Mouse (Mus musculus): Measurements from ENCODE around the gene Mttp. TPM values are rescaled to one million over a fixed set of nuclear protein-coding genes. Genes with fewer than 3 reads are reported as not detected.

Mttp gene
- polyA plus RNA-seq, 1 experiment from 2014 or later = 6.3 TPM

- no peak overlapping the region for H3K27ac ChIP-seq (replicated peaks; ENCODE audit: low read depth, low read length)
- no peak for ATAC-seq (ENCODE audit: low read depth)
These were observed 15.7 kb downstream of the Mttp start for GRCm38 (mm10) chr3:138129110-138129509.

GRCm38 (mm10) chr3:138123842-138124241 lies 20.9 kb downstream of the Mttp start:
- H3K4me1 ChIP-seq (ENCODE audit: control insufficient read depth, insufficient read depth, low read length) = no peaks in the 10 kb centered on the region
- no peak for DNase-seq (ENCODE audit: low spot score)
- no peaks in the 10 kb centered on the region for H3K27me3 ChIP-seq (replicated peaks; ENCODE audit: control insufficient read depth, insufficient read depth, low read length)
- 74% methylated on average over 10 of the region's 10 CpGs for WGBS
- no peak overlapping the region for H3K4me2 ChIP-seq (ENCODE audit: low read depth, low read length)
- no peak overlapping the region for H3K4me3 ChIP-seq (ENCODE audit: low read depth, low read length)
- no peak overlapping the region for H3K27ac ChIP-seq (replicated peaks; ENCODE audit: low read depth, low read length)
- H3K36me3 ChIP-seq (ENCODE audit: control insufficient read depth, insufficient read depth, low read length) = no peaks in the 10 kb centered on the region
- no peak overlapping the region for H3K9ac ChIP-seq (ENCODE audit: low read depth, low read length)
- H3K9me3 ChIP-seq (ENCODE audit: control insufficient read depth, low read length) = no peaks in the 10 kb centered on the region
- ATAC-seq (ENCODE audit: low read depth) = no peak

More at GRCm38 (mm10) chr3:138129110-138129509, 15.7 kb downstream of the Mttp start:
- no peaks in the 10 kb centered on the region for H3K27me3 ChIP-seq (replicated peaks; ENCODE audit: control insufficient read depth, insufficient read depth, low read length)
- no peak overlapping the region for H3K4me2 ChIP-seq (ENCODE audit: low read depth, low read length)
- H3K4me1 ChIP-seq (ENCODE audit: control insufficient read depth, insufficient read depth, low read length) = no peaks in the 10 kb centered on the region
- H3K4me3 ChIP-seq (ENCODE audit: low read depth, low read length) = no peak overlapping the region
- no peaks in the 10 kb centered on the region for H3K36me3 ChIP-seq (ENCODE audit: control insufficient read depth, insufficient read depth, low read length)
- no peak for DNase-seq (ENCODE audit: low spot score)
- no peaks in the 10 kb centered on the region for H3K9me3 ChIP-seq (ENCODE audit: control insufficient read depth, low read length)
- H3K9ac ChIP-seq (ENCODE audit: low read depth, low read length) = no peak overlapping the region
- WGBS = 98% methylated on average over 6 of the region's 6 CpGs

- no peak for ATAC-seq (ENCODE audit: low read depth)
- no peaks in the 10 kb centered on the region for H3K4me1 ChIP-seq (ENCODE audit: control insufficient read depth, insufficient read depth, low read length)
- no peak overlapping the region for H3K27ac ChIP-seq (replicated peaks; ENCODE audit: low read depth, low read length)
- H3K9me3 ChIP-seq (ENCODE audit: control insufficient read depth, low read length) = no peaks in the 10 kb centered on the region
- H3K9ac ChIP-seq (ENCODE audit: low read depth, low read length) = no peak overlapping the region
- no peak overlapping the region for H3K4me3 ChIP-seq (ENCODE audit: low read depth, low read length)
- H3K36me3 ChIP-seq (ENCODE audit: control insufficient read depth, insufficient read depth, low read length) = no peaks in the 10 kb centered on the region
- no peak for DNase-seq (ENCODE audit: low spot score)
- H3K4me2 ChIP-seq (ENCODE audit: low read depth, low read length) = no peak overlapping the region
- 96% methylated on average over 2 of the region's 2 CpGs for WGBS
- no peaks in the 10 kb centered on the region for H3K27me3 ChIP-seq (replicated peaks; ENCODE audit: control insufficient read depth, insufficient read depth, low read length)
These were observed 23.3 kb downstream of the Mttp start for GRCm38 (mm10) chr3:138121461-138121860.

GRCm38 (mm10) chr3:138119444-138120105 lies 25.2 kb downstream of the Mttp start:
- Histone ChIP-seq H3K27ac (replicated peaks; ENCODE audit: low read depth, low read length) (no peak overlapping the region), H3K36me3 (ENCODE audit: control insufficient read depth, insufficient read depth, low read length) (no peaks in the 10 kb centered on the region), H3K4me1 (ENCODE audit: control insufficient read depth, insufficient read depth, low read length) (no peaks in the 10 kb centered on the region), H3K9ac (ENCODE audit: low read depth, low read length) (no peak overlapping the region), H3K4me2 (ENCODE audit: low read depth, low read length) (no peak overlapping the region), H3K9me3 (ENCODE audit: control insufficient read depth, low read length) (no peaks in the 10 kb centered on the region), H3K27me3 (replicated peaks; ENCODE audit: control insufficient read depth, insufficient read depth, low read length) (no peaks in the 10 kb centered on the region), H3K4me3 (ENCODE audit: low read depth, low read length) (no peak overlapping the region)
- DNase-seq (ENCODE audit: low spot score) = peak; percentile 53
- no peak; the same call in 1 of the 2 replicates for ATAC-seq (ENCODE audit: low read depth)
- WGBS = 83% methylated on average over 16 of the region's 16 CpGs

GRCm38 (mm10) chr3:138118831-138119230 lies 25.9 kb downstream of the Mttp start:
- Histone ChIP-seq H3K4me2 (ENCODE audit: low read depth, low read length) (no peak overlapping the region), H3K36me3 (ENCODE audit: control insufficient read depth, insufficient read depth, low read length) (no peaks in the 10 kb centered on the region), H3K9me3 (ENCODE audit: control insufficient read depth, low read length) (no peaks in the 10 kb centered on the region), H3K27ac (replicated peaks; ENCODE audit: low read depth, low read length) (no peak overlapping the region), H3K27me3 (replicated peaks; ENCODE audit: control insufficient read depth, insufficient read depth, low read length) (no peaks in the 10 kb centered on the region), H3K4me3 (ENCODE audit: low read depth, low read length) (no peak overlapping the region), H3K9ac (ENCODE audit: low read depth, low read length) (no peak overlapping the region), H3K4me1 (ENCODE audit: control insufficient read depth, insufficient read depth, low read length) (no peaks in the 10 kb centered on the region)
- DNase-seq (ENCODE audit: low spot score) (no peak), ATAC-seq (ENCODE audit: low read depth) (no peak)
- WGBS = 80% methylated on average over 14 of the region's 14 CpGs

- Histone ChIP-seq H3K4me3 (ENCODE audit: low read depth, low read length) (no peak overlapping the region), H3K9me3 (ENCODE audit: control insufficient read depth, low read length) (no peaks in the 10 kb centered on the region), H3K27me3 (replicated peaks; ENCODE audit: control insufficient read depth, insufficient read depth, low read length) (no peaks in the 10 kb centered on the region), H3K9ac (ENCODE audit: low read depth, low read length) (no peak overlapping the region), H3K4me2 (ENCODE audit: low read depth, low read length) (no peak overlapping the region), H3K4me1 (ENCODE audit: control insufficient read depth, insufficient read depth, low read length) (no peaks in the 10 kb centered on the region), H3K36me3 (ENCODE audit: control insufficient read depth, insufficient read depth, low read length) (no peaks in the 10 kb centered on the region), H3K27ac (replicated peaks; ENCODE audit: low read depth, low read length) (no peak overlapping the region)
- DNase-seq (ENCODE audit: low spot score) (no peak), ATAC-seq (ENCODE audit: low read depth) (no peak)
- 76% methylated on average over 6 of the region's 6 CpGs for WGBS
These were observed 26.4 kb downstream of the Mttp start for GRCm38 (mm10) chr3:138118392-138118791.

GRCm38 (mm10) chr3:138116871-138117270 lies 27.9 kb downstream of the Mttp start:
- Histone ChIP-seq H3K27ac (replicated peaks; ENCODE audit: low read depth, low read length) (no peak overlapping the region), H3K27me3 (replicated peaks; ENCODE audit: control insufficient read depth, insufficient read depth, low read length) (no peaks in the 10 kb centered on the region), H3K4me1 (ENCODE audit: control insufficient read depth, insufficient read depth, low read length) (no peaks in the 10 kb centered on the region), H3K36me3 (ENCODE audit: control insufficient read depth, insufficient read depth, low read length) (no peaks in the 10 kb centered on the region), H3K9me3 (ENCODE audit: control insufficient read depth, low read length) (no peaks in the 10 kb centered on the region), H3K9ac (ENCODE audit: low read depth, low read length) (no peak overlapping the region), H3K4me2 (ENCODE audit: low read depth, low read length) (no peak overlapping the region), H3K4me3 (ENCODE audit: low read depth, low read length) (no peak overlapping the region)
- 84% methylated on average over 4 of the region's 4 CpGs for WGBS
- DNase-seq (ENCODE audit: low spot score) (no peak), ATAC-seq (ENCODE audit: low read depth) (no peak)

- no peaks in the 10 kb centered on the region for H3K36me3 ChIP-seq (ENCODE audit: control insufficient read depth, insufficient read depth, low read length)
- WGBS = 82% methylated on average over 17 of the region's 17 CpGs
- H3K4me3 ChIP-seq (ENCODE audit: low read depth, low read length) = no peak overlapping the region
- H3K4me2 ChIP-seq (ENCODE audit: low read depth, low read length) = no peak overlapping the region
- no peaks in the 10 kb centered on the region for H3K27me3 ChIP-seq (replicated peaks; ENCODE audit: control insufficient read depth, insufficient read depth, low read length)
- DNase-seq (ENCODE audit: low spot score) = no peak
- H3K9ac ChIP-seq (ENCODE audit: low read depth, low read length) = no peak overlapping the region
- no peak for ATAC-seq (ENCODE audit: low read depth)
- H3K9me3 ChIP-seq (ENCODE audit: control insufficient read depth, low read length) = no peaks in the 10 kb centered on the region
- no peak overlapping the region for H3K27ac ChIP-seq (replicated peaks; ENCODE audit: low read depth, low read length)
- H3K4me1 ChIP-seq (ENCODE audit: control insufficient read depth, insufficient read depth, low read length) = no peaks in the 10 kb centered on the region
These were observed 30.7 kb downstream of the Mttp start for GRCm38 (mm10) chr3:138114106-138114505.

Measured in embryonic facial prominence, embryonic 14.5 days (tissue).